Mouse (Mus musculus) kidney, postnatal 0 days (tissue): Measurements from ENCODE around the gene Ugdh. TPM values are rescaled to one million over a fixed set of nuclear protein-coding genes. Genes with fewer than 3 reads are reported as not detected.

Experiments
- ATAC-seq: fragments of 200-750 bp; cut with Nextera tagmentation; replicated peaks from 2 replicates; pipeline ENCODE4 v1.8.0; 2017; ENCODE audit warnings: low read depth, moderate number of reproducible peaks, moderate TSS enrichment, moderate library complexity; ENCODE audit not compliant: low FRiP score
- DNase-seq: peaks from one replicate; pipeline ENCODE4 v3.0.0-alpha.2; 2016; ENCODE audit warnings: low spot score
- H3K27ac ChIP-seq: fragments of 300-500 bp; sonication (generic); 2 replicates; pipeline ENCODE4 v1.5.1; 2014; ENCODE audit warnings: mild to moderate bottlenecking
- H3K27me3 ChIP-seq: fragments of 300-500 bp; sonication (generic); 2 replicates; pipeline ENCODE4 v1.6.1; 2014; ENCODE audit warnings: low read length, mixed read lengths; ENCODE audit not compliant: insufficient read depth
- H3K36me3 ChIP-seq: fragments of 300-500 bp; sonication (generic); 2 replicates; pipeline ENCODE4 v1.6.1; 2014; ENCODE audit warnings: low read length, mixed read lengths; ENCODE audit not compliant: insufficient read depth
- H3K4me1 ChIP-seq: fragments of 300-500 bp; sonication (generic); replicated peaks from 2 replicates; pipeline ENCODE4 v1.6.1; 2014; ENCODE audit warnings: antibody characterized with exemption, low read length, mixed read lengths; ENCODE audit not compliant: insufficient read depth
- H3K4me2 ChIP-seq: fragments of 300-500 bp; sonication (generic); 2 replicates; pipeline ENCODE4 v1.6.1; 2014; ENCODE audit warnings: mild to moderate bottlenecking, low read length, moderate library complexity, mixed read lengths
- H3K4me3 ChIP-seq: fragments of 300-500 bp; sonication (generic); replicated peaks from 2 replicates; pipeline ENCODE4 v1.5.1; 2014; ENCODE audit warnings: low read depth, low read length
- H3K9ac ChIP-seq: fragments of 300-500 bp; sonication (generic); 2 replicates; pipeline ENCODE4 v1.6.1; 2014; ENCODE audit warnings: low read depth, low read length
- H3K9me3 ChIP-seq: fragments of 300-500 bp; sonication (generic); replicated peaks from 2 replicates; pipeline ENCODE4 v1.6.1; 2016; ENCODE audit warnings: low read length, inconsistent platforms, mixed read lengths
- CTCF ChIP-seq: IDR thresholded peaks from 2 replicates; pipeline ENCODE4 v1.5.1; 2016; ENCODE audit warnings: antibody characterized with exemption, low read depth, mild to moderate bottlenecking, moderate library complexity
- WGBS: fragments of 180-500 bp; shearing (Covaris S2); extraction: QIAGEN DNeasy Blood & Tissue Kit; methylation state at CpG from one replicate; pipeline ENCODE4 v1.1.7; 2014; 5-methylcytosine and 5-hydroxymethylcytosine counted together
- polyA plus RNA-seq: library from polyadenylated mRNA; unstranded; fragments of >200 nt; fragmentation: Nextera tagmentation; extraction: Ambion mirVana; gene quantifications from 2 replicates; pipeline ENCODE4 v1.2.1, GENCODE M21; 2015

Gene Ugdh
- polyA plus RNA-seq, 1 experiment from 2014 or later, result 103 TPM

- Histone ChIP-seq H3K4me1 (no peaks in the 10 kb centered on the region), H3K9ac (no peak overlapping the region), H3K27ac (peak overlapping the region; percentile 70), H3K4me3 (no peak overlapping the region), H3K4me2 (no peak overlapping the region), H3K36me3 (0 out of 2 replicates have a peak, but pooled peaks cover 4% of the 10 kb centered on the region), H3K9me3 (no peaks in the 10 kb centered on the region), H3K27me3 (no peaks in the 10 kb centered on the region)
- TF ChIP-seq CTCF, result no peak
- ATAC-seq (peak; percentile 57; the same call in 1 of the 2 replicates), DNase-seq (peak; percentile 89)
- WGBS, result 48% methylated on average over 7 of the region's 7 CpGs
These were observed 21.5 kb upstream of the Ugdh start for GRCm38 (mm10) chr5:65457086-65457827.

GRCm38 (mm10) chr5:65454771-65455170 lies 19.0 kb upstream of the Ugdh start:
- TF ChIP-seq CTCF, result no peak
- no peak overlapping the region for H3K27ac ChIP-seq
- no peak overlapping the region for H3K4me3 ChIP-seq
- no peak overlapping the region for H3K9ac ChIP-seq
- no peaks in the 10 kb centered on the region for H3K4me1 ChIP-seq
- no peak for DNase-seq
- WGBS, result 49% methylated on average over 5 of the region's 5 CpGs
- H3K36me3 ChIP-seq, result 0 out of 2 replicates have a peak, but pooled peaks cover 7% of the 10 kb centered on the region
- no peaks in the 10 kb centered on the region for H3K9me3 ChIP-seq
- ATAC-seq, result no peak
- no peaks in the 10 kb centered on the region for H3K27me3 ChIP-seq
- H3K4me2 ChIP-seq, result no peak overlapping the region

- DNase-seq (no peak), ATAC-seq (no peak)
- WGBS, result 84% methylated on average over 4 of the region's 4 CpGs
These were observed 13.2 kb upstream of the Ugdh start for GRCm38 (mm10) chr5:65448941-65449340.

GRCm38 (mm10) chr5:65447826-65448225 lies 12.1 kb upstream of the Ugdh start:
- H3K9ac ChIP-seq, result no peak overlapping the region
- no peaks in the 10 kb centered on the region for H3K9me3 ChIP-seq
- WGBS, result 83% methylated on average over 2 of the region's 2 CpGs
- no peaks in the 10 kb centered on the region for H3K27me3 ChIP-seq
- no peaks in the 10 kb centered on the region for H3K4me1 ChIP-seq
- H3K4me3 ChIP-seq, result no peak overlapping the region
- no peak for TF ChIP-seq CTCF
- DNase-seq (no peak), ATAC-seq (no peak)
- H3K27ac ChIP-seq, result no peak overlapping the region
- 0 out of 2 replicates have a peak, but pooled peaks cover 11% of the 10 kb centered on the region for H3K36me3 ChIP-seq
- no peak overlapping the region for H3K4me2 ChIP-seq

More at GRCm38 (mm10) chr5:65448941-65449340, 13.2 kb upstream of the Ugdh start:
- Histone ChIP-seq H3K27ac (no peak overlapping the region), H3K36me3 (0 out of 2 replicates have a peak, but pooled peaks cover 11% of the 10 kb centered on the region), H3K4me3 (no peak overlapping the region), H3K9ac (no peak overlapping the region), H3K4me1 (no peaks in the 10 kb centered on the region), H3K27me3 (no peaks in the 10 kb centered on the region), H3K4me2 (no peak overlapping the region), H3K9me3 (no peaks in the 10 kb centered on the region)
- no peak for TF ChIP-seq CTCF

GRCm38 (mm10) chr5:65446756-65447155 lies 11.0 kb upstream of the Ugdh start:
- no peak for TF ChIP-seq CTCF
- Histone ChIP-seq H3K4me2 (no peak overlapping the region), H3K4me1 (no peaks in the 10 kb centered on the region), H3K9me3 (no peaks in the 10 kb centered on the region), H3K27me3 (no peaks in the 10 kb centered on the region), H3K36me3 (0 out of 2 replicates have a peak, but pooled peaks cover 11% of the 10 kb centered on the region), H3K4me3 (no peak overlapping the region), H3K27ac (no peak overlapping the region), H3K9ac (no peak overlapping the region)
- 58% methylated on average over 2 of the region's 2 CpGs for WGBS
- ATAC-seq, result no peak
- DNase-seq, result no peak

GRCm38 (mm10) chr5:65444981-65445380 lies 9.2 kb upstream of the Ugdh start:
- H3K36me3 ChIP-seq, result 0 out of 2 replicates have a peak, but pooled peaks cover 4% of the 10 kb centered on the region
- no peaks in the 10 kb centered on the region for H3K27me3 ChIP-seq
- no peak for DNase-seq
- no peak overlapping the region for H3K4me2 ChIP-seq
- no peaks in the 10 kb centered on the region for H3K4me1 ChIP-seq
- TF ChIP-seq CTCF, result no peak
- H3K9ac ChIP-seq, result no peak overlapping the region
- no peak overlapping the region for H3K4me3 ChIP-seq
- no peak overlapping the region for H3K27ac ChIP-seq
- 0 out of 2 replicates have a peak, but pooled peaks have one; percentile 10 for ATAC-seq
- 39% methylated on average over 3 of the region's 6 CpGs for WGBS
- H3K9me3 ChIP-seq, result no peaks in the 10 kb centered on the region
